15 mouse cellular contexts compared by ENCODE assay signal in genomic region chr1:120595471-120596240, GRCm38 (mm10). TPM values are rescaled to one million over a fixed set of nuclear protein-coding genes. Genes with fewer than 3 reads are reported as not detected.
DNase-seq lines count a peak whose midpoint lies in the region; ATAC-seq and TF ChIP-seq lines count a peak whose summit lies in the region.
"Had no signal": no experiment of that assay in that cellular context is flagged by ENCODE, and none has a peak within 500 bp of the region (broad histone marks: within the 10 kb centered on the region; RNA-seq: fewer than 3 reads in every experiment).

No protein-coding gene starts in this region.

- H3K9me3 ChIP-seq in embryonic facial prominence, embryonic 14.5 days (ENCODE audit: control insufficient read depth, low read length): no peaks in the 10 kb centered on the region
- no peaks in the 10 kb centered on the region for H3K9me3 ChIP-seq in hindbrain, postnatal 0 days (ENCODE audit: low read length)
- no peaks in the 10 kb centered on the region for H3K9me3 ChIP-seq in midbrain, embryonic 15.5 days
- H3K9me3 ChIP-seq in forebrain, embryonic 15.5 days: no peaks in the 10 kb centered on the region
- H3K9me3 ChIP-seq: heart, embryonic 13.5 days had no signal

- H3K9ac ChIP-seq in embryonic facial prominence, embryonic 14.5 days (ENCODE audit: low read depth, low read length): no peak overlapping the region
- H3K9ac ChIP-seq in hindbrain, postnatal 0 days (replicated peaks; ENCODE audit: low read length): no peak overlapping the region
- no peak overlapping the region for H3K9ac ChIP-seq in midbrain, embryonic 15.5 days
- H3K9ac ChIP-seq in forebrain, embryonic 15.5 days (replicated peaks): no peak overlapping the region
- H3K9ac ChIP-seq: forebrain, postnatal 0 days; heart, embryonic 13.5 days; liver, postnatal 0 days had no signal

- no peaks in the 10 kb centered on the region for H3K4me1 ChIP-seq in embryonic facial prominence, embryonic 14.5 days (ENCODE audit: control insufficient read depth, insufficient read depth, low read length)
- no peaks in the 10 kb centered on the region for H3K4me1 ChIP-seq in hindbrain, postnatal 0 days (ENCODE audit: insufficient read depth, low read length)
- H3K4me1 ChIP-seq in midbrain, embryonic 15.5 days: peaks cover 20% of the 10 kb centered on the region
- H3K4me1 ChIP-seq in forebrain, embryonic 15.5 days: peaks cover 7% of the 10 kb centered on the region

- WGBS in embryonic facial prominence, embryonic 14.5 days: 9% methylated on average over 17 of the region's 17 CpGs
- 6% methylated on average over 17 of the region's 17 CpGs for WGBS in hindbrain, postnatal 0 days
- 4% methylated on average over 17 of the region's 17 CpGs for WGBS in midbrain, embryonic 15.5 days
- 3% methylated on average over 17 of the region's 17 CpGs for WGBS in forebrain, embryonic 15.5 days

- peaks cover 97% of the 10 kb centered on the region for H3K27me3 ChIP-seq in embryonic facial prominence, embryonic 14.5 days (replicated peaks; ENCODE audit: control insufficient read depth, insufficient read depth, low read length)
- peaks cover 83% of the 10 kb centered on the region for H3K27me3 ChIP-seq in hindbrain, postnatal 0 days (ENCODE audit: insufficient read depth, low read length)
- H3K27me3 ChIP-seq in midbrain, embryonic 15.5 days (replicated peaks): peaks cover 86% of the 10 kb centered on the region
- peaks cover 94% of the 10 kb centered on the region for H3K27me3 ChIP-seq in forebrain, embryonic 15.5 days

- peak overlapping the region; percentile 52 for H3K4me2 ChIP-seq in embryonic facial prominence, embryonic 14.5 days (ENCODE audit: low read depth, low read length)
- peak overlapping the region; percentile 51 for H3K4me2 ChIP-seq in hindbrain, postnatal 0 days (ENCODE audit: low read depth, low read length)
- H3K4me2 ChIP-seq in midbrain, embryonic 15.5 days: peak overlapping the region; percentile 67
- H3K4me2 ChIP-seq in forebrain, embryonic 15.5 days (replicated peaks): no peak overlapping the region

- no peak for TF ChIP-seq CTCF in hindbrain, postnatal 0 days (IDR thresholded peaks at IDR 0.05; ENCODE audit: low read depth)

- no peak for ATAC-seq in embryonic facial prominence, embryonic 14.5 days (ENCODE audit: low read depth)
- ATAC-seq in hindbrain, postnatal 0 days: no peak
- no peak for ATAC-seq in midbrain, embryonic 15.5 days (replicated peaks)
- ATAC-seq in forebrain, embryonic 15.5 days (replicated peaks): no peak
- ATAC-seq: liver, postnatal 0 days had no signal

- DNase-seq in cerebellum, postnatal 10 days: peak; percentile 7 to 16
- no peak for DNase-seq in cerebellum, adult 9-10 months
- DNase-seq in embryonic facial prominence, embryonic 14.5 days (ENCODE audit: low spot score): no peak
- no peak for DNase-seq in hindbrain, postnatal 0 days (ENCODE audit: low spot score)
- DNase-seq in cerebellum, postnatal 4 days (ENCODE audit: low spot score in 2 of 2): no peak
- no peak for DNase-seq in lung, postnatal 10 days
- DNase-seq: forebrain, postnatal 0 days; liver, postnatal 0 days; lung, postnatal 4 days; thymus, postnatal 14 days had no signal

- H3K4me3 ChIP-seq in embryonic facial prominence, embryonic 14.5 days (ENCODE audit: low read depth, low read length): peak overlapping the region; percentile 34; the same call in 1 of the 2 replicates
- peak overlapping the region; percentile 28; the same call in 1 of the 2 replicates for H3K4me3 ChIP-seq in hindbrain, postnatal 0 days (ENCODE audit: low read length)
- peak overlapping the region; percentile 24 for H3K4me3 ChIP-seq in midbrain, embryonic 15.5 days
- no peak overlapping the region for H3K4me3 ChIP-seq in forebrain, embryonic 15.5 days

- H3K36me3 ChIP-seq in embryonic facial prominence, embryonic 14.5 days (ENCODE audit: control insufficient read depth, insufficient read depth, low read length): no peaks in the 10 kb centered on the region
- no peaks in the 10 kb centered on the region for H3K36me3 ChIP-seq in hindbrain, postnatal 0 days (ENCODE audit: insufficient read depth, low read length)
- no peaks in the 10 kb centered on the region for H3K36me3 ChIP-seq in midbrain, embryonic 15.5 days (replicated peaks)
- H3K36me3 ChIP-seq in forebrain, embryonic 15.5 days: no peaks in the 10 kb centered on the region
- H3K36me3 ChIP-seq: heart, embryonic 13.5 days had no signal

- H3K27ac ChIP-seq in embryonic facial prominence, embryonic 14.5 days (replicated peaks; ENCODE audit: low read depth, low read length): no peak overlapping the region
- H3K27ac ChIP-seq in hindbrain, postnatal 0 days: no peak overlapping the region
- H3K27ac ChIP-seq in midbrain, embryonic 15.5 days: no peak overlapping the region
- H3K27ac ChIP-seq in forebrain, embryonic 15.5 days (replicated peaks): no peak overlapping the region
- H3K27ac ChIP-seq: heart, embryonic 13.5 days had no signal

RNA-seq across cellular contexts. Expression of gene En1, which starts 6.6 kb away (rescaled TPM):
- polyA plus RNA-seq in embryonic facial prominence, embryonic 14.5 days (2014; fragmentation: Nextera tagmentation; extraction: Ambion mirVana): 2.0 TPM in 2 replicates
- total RNA-seq in hindbrain, postnatal 0 days (2014; rRNA removed): 13.0 and 13.2 TPM in 2 replicates
- 6.3 and 6.9 TPM in 2 replicates for polyA plus RNA-seq in hindbrain, postnatal 0 days (2015; fragmentation: Nextera tagmentation; extraction: Ambion mirVana)
- 9.3 and 12.5 TPM in 2 replicates for polyA plus RNA-seq in midbrain, embryonic 15.5 days (2015; fragmentation: Nextera tagmentation; extraction: Ambion mirVana)
- polyA plus RNA-seq in forebrain, embryonic 15.5 days (2015; fragmentation: Nextera tagmentation; extraction: Ambion mirVana): not detected in 2 replicates
- total RNA-seq: layer of hippocampus, adult 8-10 months; left cerebral cortex, postnatal 14 days had no signal
- polyA plus RNA-seq: heart, embryonic 13.5 days; liver, postnatal 0 days had no signal

Comparison
In these comparisons a context has a peak if more than half of its experiments do, and no peak if none do; other contexts are left out.
1. DNase-seq: peak in cerebellum, postnatal 10 days (2 of 2); none in cerebellum, adult 9-10 months (single experiment), embryonic facial prominence, embryonic 14.5 days (single experiment), hindbrain, postnatal 0 days (single experiment), cerebellum, postnatal 4 days (0 of 2) and lung, postnatal 10 days (single experiment).